Mouse (Mus musculus): ENCODE data around the gene Krtap19-1.
A peak's percentile ranks its signal among the peaks of the same experiment; 100 is the strongest.

Krtap19-1 gene

DNA sequence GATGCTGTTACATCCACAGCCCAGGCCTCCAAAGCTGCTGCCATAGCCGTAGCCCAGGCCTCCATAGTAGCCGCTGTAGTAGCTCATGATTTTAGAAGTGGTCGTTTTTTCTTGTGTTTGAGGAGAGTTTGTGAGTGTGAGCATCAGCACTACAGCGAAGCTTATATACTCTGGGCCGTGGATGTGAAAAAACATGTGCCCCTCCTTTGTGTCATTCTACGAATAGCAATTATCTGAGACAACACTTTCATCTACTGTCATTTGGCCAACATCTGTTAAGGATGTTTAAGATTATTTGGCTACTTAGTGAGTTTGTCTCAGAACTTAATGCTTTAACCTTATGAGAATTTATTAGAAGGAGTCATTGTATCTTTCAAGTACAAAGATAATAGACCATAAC is at the start of gene Krtap19-1:
Gene Krtap19-1, minus strand, starts transcription at position 101 of the 400 bp plus-strand sequence.
- DNase-seq, result no peak

DNA sequence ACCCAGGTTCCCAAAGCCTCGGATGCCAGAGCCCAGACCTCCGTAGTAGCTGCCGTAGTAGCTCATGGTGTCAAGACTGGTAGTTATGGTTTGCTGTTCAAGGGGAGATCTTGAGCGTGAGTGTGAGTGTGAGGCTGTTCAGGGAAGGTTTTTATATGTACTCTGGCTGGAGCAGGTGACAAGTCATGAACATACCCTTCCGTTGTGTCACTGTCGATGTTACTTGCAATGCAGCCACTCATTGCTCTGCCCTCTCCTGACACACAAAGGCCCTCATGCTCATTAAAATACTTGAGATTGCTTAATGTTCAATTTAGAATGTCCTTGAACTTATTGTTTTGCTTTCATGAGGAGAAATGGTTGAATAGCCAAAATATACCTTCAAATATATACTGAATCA is 27.1 kb upstream of the Krtap19-1 start, which contains the start of gene Krtap19-5:
Gene Krtap19-5, minus strand, starts transcription at position 101 of the 400 bp plus-strand sequence.
- DNase-seq, result no peak

DNA sequence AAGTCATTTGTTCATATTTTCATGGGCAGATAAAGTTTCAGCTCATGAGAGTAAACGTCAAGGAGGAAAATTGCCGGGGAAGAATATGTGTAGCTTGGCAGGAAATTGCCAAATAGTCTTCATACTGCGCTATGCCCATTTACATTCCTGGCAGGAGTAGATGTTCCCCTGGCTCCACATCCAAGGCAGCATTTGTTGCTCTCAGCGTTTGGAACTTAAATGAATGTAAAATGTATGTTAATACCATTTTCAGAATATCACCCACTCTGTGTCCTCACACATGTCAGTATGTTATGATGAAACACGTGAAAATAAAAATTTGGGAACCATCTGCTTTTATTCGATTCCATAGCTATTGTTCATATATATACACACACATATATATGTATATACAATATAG is 17.7 kb upstream of the Krtap19-1 start:
- DNase-seq, result no peak

DNA sequence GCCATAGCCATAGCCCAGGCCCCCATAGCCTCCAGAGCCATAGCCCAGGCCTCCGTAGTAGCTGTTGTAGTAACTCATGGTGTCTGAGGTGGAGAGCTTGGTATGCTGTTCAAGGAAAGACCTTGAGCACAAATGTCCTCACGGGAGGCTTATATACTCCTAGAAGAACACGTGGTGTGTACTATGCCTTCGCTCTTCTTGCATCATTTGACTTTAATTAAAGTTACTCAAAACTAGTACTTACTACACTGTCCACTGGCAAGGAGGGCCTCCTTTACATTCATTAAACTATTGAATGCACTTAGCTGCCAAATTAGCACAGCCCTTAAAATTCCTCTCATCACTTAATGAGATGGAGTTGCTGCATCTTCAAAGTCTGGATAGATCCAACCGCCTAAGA is 15.8 kb upstream of the Krtap19-1 start, which contains the start of gene Krtap19-4:
Gene Krtap19-4, minus strand, starts transcription at position 101 of the 400 bp plus-strand sequence.
- no peak for DNase-seq

DNA sequence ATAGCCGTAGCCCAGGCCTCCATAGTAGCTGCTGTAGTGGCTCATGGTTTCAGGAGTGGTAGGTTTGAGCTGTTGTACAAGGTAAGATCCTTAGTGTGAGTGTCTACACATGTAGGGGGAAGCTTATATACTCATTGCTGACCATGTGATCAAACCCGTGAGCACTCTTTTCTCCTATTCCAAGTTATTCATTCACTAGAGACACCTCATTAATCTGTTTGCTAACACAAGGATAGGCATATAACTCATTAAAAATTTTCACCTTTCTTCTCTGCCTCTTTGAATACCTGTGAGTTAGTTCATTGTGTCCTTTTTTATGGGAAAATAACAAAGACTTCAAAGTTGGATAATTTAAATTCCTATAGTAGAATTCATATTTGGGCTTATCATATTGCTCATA is 8.7 kb upstream of the Krtap19-1 start, which contains the start of gene Krtap19-3:
Gene Krtap19-3, minus strand, starts transcription at position 101 of the 400 bp plus-strand sequence.
- no peak for DNase-seq

DNA sequence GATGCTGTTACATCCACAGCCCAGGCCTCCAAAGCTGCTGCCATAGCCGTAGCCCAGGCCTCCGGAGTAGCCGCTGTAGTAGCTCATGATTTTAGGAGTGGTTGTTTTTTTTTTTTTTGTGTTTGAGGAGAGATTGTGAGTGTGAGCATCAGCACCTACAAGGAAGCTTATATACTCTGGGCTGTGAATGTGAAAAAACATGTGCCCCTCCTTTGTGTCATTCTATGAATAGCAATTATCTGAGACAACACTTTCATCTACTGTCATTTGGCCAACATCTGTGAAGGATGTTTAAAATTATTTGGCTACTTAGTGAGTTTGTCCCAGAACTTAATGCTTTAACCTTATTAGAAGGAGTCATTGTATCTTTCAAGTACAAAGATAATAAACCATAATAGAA is 5.0 kb upstream of the Krtap19-1 start, which contains the start of gene Krtap19-2:
Gene Krtap19-2, minus strand, starts transcription at position 101 of the 400 bp plus-strand sequence.
- DNase-seq, result no peak

DNA sequence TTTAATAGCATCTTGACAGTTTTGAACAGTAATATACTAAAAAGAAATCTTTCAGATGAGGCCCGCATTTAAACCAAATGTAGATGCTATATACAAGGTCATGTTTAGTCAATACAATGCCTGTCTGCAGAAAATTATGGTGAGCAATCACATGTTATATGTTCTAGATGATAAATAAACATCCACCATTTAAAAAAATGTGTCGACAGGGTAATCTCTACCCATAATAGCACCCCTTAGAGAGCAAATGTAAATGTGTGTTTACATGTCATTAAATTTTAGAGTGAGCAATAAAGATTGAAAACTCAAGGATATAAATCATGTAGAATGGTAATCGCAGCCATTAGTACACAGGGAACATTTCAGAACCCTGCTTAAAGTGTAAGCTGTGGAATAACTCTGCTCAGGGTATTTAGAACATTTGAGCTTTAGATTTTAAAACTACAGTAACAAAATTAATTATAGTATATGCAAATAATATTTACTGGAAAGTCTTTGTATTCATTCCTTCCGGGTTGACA is 4.3 kb downstream of the Krtap19-1 start:
- no peak for DNase-seq

DNA sequence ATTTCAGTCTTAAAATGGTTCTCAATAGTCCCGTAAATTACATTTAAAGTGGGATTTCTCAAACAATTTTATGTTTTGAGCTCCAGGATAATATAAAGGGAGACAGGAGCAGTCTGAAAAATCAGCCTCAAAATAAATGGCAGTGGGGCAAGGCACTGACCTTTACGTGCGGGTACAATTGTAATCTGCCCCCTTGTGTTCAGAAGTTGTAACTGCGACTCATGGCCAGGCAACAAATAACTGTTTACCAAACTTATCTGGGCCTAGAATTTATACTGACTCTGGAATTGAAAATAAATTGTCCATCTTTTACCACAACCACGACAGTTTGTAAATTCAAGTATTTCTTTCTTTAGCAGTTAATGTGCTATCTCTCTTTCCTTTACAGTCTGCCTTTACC is 17.8 kb downstream of the Krtap19-1 start:
- peak; percentile 47 for DNase-seq

DNA sequence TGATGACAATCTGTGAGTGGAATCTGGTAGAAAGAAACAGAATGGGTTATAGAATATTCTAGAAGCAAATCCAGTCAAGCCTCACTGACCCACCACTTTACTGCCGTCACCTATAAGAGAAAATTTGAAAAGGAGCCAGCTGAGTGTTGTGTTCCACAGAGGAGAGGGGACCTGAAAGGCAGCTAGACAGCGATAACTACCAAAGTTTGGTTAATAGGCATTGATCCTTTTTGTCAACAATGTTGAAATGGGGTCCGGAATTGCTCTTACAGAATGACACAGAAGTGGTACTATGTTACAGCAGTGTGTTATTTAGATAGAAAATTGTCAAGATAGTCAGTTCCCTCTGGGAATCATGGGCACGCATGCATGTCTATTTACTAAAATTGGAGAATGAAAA is 20.7 kb downstream of the Krtap19-1 start:
- DNase-seq, result no peak

DNA sequence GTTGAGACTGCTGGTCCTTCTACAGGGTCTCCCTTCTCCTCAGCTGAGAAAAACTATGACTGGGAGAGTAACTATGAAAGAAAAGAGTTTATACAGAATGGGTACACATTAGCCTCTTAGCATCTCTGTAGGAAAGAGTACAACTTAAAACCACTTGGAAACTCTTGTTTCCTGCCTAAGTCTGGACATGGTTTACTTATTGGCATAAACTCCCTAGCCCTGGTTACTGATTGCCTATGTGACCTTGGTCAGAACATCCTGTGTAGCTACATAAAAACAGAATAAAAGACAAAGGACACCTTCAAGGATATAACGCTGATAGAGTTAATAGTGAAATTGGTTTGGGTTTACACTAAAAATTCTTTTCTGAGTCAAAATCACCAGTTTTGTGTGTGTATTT is 21.8 kb downstream of the Krtap19-1 start:
- DNase-seq, result no peak

DNA sequence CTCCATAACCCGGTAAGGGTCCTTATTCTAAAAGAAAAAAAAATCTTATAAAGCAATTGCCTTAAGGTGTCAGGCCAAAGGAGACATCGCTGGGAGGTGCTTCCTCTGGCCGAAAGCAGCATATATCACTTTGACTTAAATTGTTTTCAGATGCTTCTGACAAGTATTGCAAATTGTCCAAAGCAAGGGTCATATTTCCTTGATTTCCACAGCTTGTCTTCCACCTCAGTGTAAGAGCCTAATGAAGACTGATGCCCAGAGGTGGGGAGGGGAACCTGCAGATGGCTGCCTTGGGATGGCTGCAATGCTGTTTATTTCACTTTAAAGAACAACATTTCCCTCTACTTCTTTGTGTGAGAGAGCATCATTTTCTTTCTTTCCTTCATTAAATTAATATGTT is 42.2 kb downstream of the Krtap19-1 start:
- no peak for DNase-seq

DNA sequence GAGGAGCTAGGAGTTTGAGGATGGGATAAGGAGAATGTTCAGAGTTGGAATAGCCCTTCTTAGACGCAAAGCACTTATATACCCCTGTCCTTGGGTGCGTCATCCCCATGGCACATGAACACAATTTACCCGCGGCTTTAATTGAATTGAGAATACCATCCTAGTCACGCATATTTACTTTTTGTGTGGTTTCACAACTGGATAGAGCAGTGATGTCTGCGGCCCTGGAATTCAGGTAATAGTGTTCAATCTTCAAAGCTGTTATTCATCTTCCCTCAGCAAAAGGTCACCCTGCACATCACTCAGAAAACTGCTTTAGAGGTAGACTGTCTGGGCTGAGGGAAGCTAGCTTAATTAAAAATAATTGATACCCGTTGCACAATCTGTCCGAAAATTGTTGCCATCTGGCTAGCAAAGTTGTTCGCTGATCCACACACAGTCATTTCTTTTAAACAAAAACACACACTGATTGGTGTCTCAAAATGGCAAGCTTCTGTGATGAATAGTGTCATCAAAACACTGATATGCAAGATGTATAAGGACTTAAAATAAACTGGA is 43.0 kb downstream of the Krtap19-1 start, which contains the start of gene Krtap14:
Gene Krtap14, minus strand, starts transcription at position 51 of the 558 bp plus-strand sequence.
- DNase-seq, result no peak

DNA sequence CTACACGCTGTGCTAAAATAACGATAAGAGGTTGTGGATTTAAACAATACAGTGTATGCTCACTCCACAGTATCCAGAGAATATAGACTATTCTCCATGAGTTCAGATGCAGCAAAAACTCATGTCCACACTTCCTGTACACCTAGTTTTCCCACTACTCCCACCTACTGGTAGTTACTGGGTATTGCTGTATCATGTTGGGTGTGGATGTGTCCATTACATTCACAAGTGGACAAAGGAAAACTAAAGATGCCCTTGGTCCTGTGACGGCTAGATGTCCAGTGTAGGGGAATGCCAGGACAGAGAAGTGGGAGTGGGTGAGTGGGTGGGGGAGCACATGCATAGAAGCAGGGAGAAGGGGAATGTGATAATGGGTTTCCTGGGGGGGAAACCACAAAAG is 45.5 kb downstream of the Krtap19-1 start:
- DNase-seq, result peak; percentile 34

DNA sequence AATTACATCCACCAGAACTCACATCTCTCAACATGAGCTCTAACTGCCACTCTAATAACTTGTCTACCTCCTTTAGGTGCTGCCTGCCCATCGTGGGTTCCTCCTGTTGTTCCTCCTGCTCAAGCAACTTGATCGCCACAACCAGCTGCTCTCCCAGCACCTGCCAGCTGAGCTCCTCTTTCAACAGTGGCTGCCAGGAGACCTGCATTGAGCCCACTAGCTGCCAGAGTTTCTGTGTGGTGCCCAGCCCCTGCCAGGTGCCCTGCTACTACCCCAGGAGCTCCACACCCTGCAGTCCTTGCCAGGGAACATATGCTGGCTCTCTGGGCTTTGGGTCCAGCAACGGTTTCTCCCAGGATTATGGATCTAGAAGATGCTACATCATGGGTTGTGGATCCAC is 49.1 kb downstream of the Krtap19-1 start, which contains the start of gene Krtap15:
Gene Krtap15, plus strand, starts transcription at position 150 of the 400 bp plus-strand sequence.
- no peak for DNase-seq
